22 mouse cellular contexts compared by ENCODE assay signal in genomic region chr12:112274756-112275155, GRCm38 (mm10).
DNase-seq lines count a peak whose midpoint lies in the region; ATAC-seq and TF ChIP-seq lines count a peak whose summit lies in the region.
"Had no signal": no experiment of that assay in that cellular context is flagged by ENCODE, and none has a peak within 500 bp of the region (broad histone marks: within the 10 kb centered on the region; RNA-seq: fewer than 3 reads in every experiment).

No protein-coding gene starts in this region.

- WGBS in midbrain, embryonic 14.5 days: 5% methylated on average over 11 of the region's 11 CpGs
- 14% methylated on average over 11 of the region's 11 CpGs for WGBS in midbrain, postnatal 0 days

- peaks cover 34% of the 10 kb centered on the region for H3K4me1 ChIP-seq in midbrain, embryonic 14.5 days (ENCODE audit: control insufficient read depth, insufficient read depth, low read length)
- H3K4me1 ChIP-seq in midbrain, postnatal 0 days (ENCODE audit: insufficient read depth, low read length): no peaks in the 10 kb centered on the region

- H3K27me3 ChIP-seq in midbrain, embryonic 14.5 days (ENCODE audit: control insufficient read depth, insufficient read depth, low read length): peaks cover 7% of the 10 kb centered on the region; the same call in 1 of the 2 replicates
- no peaks in the 10 kb centered on the region for H3K27me3 ChIP-seq in midbrain, postnatal 0 days (ENCODE audit: insufficient read depth, low read length)
- H3K27me3 ChIP-seq: liver, embryonic 13.5 days; lung, embryonic 15.5 days had no signal

- no peak overlapping the region for H3K27ac ChIP-seq in midbrain, embryonic 14.5 days (replicated peaks; ENCODE audit: low read depth, low read length)
- no peak overlapping the region for H3K27ac ChIP-seq in midbrain, postnatal 0 days (ENCODE audit: low read depth, low read length)
- H3K27ac ChIP-seq: forebrain, embryonic 12.5 days; heart, adult 2 months; hindbrain, embryonic 12.5 days; limb, embryonic 13.5 days; liver, embryonic 13.5 days; lung, embryonic 15.5 days; stomach, postnatal 0 days had no signal

- intact Hi-C loops in gastrocnemius, postnatal 36 days (cut with DNase I): no loop called here

- DNase-seq in adrenal gland, adult (ENCODE audit: inconsistent age in 2 of 2, low spot score in 1 of 2): peak; percentile 65 to 77
- DNase-seq in adrenal gland, adult 18-20 months (ENCODE audit: low spot score in 2 of 2): no peak
- DNase-seq in heart, postnatal 4 days: peak; percentile 27
- DNase-seq in heart, adult 9 months (ENCODE audit: low spot score in 2 of 2): no peak
- peak; percentile 61 for DNase-seq in midbrain, embryonic 14.5 days
- DNase-seq in midbrain, postnatal 0 days (ENCODE audit: low spot score): no peak
- no peak for DNase-seq in urinary bladder, postnatal 14 days (ENCODE audit: low spot score)
- no peak for DNase-seq in gastrocnemius, postnatal 36 days
- DNase-seq: cerebellum, adult 18-20 months; cerebellum, postnatal 25 days; embryo, embryonic 11 days; gastrocnemius, postnatal 14 days; heart, adult 2 months; liver, embryonic 13.5 days; lung, postnatal 4 days; right cerebral cortex, postnatal 4 days had no signal

- ATAC-seq in midbrain, embryonic 14.5 days (ENCODE audit: low FRiP score, low TSS enrichment): no peak
- no peak for ATAC-seq in midbrain, postnatal 0 days (ENCODE audit: low FRiP score)
- ATAC-seq: inflammation-experienced regulatory T-cells, adult 6 months had no signal

- H3K9me3 ChIP-seq in midbrain, embryonic 14.5 days (ENCODE audit: control insufficient read depth, low read length): no peaks in the 10 kb centered on the region
- no peaks in the 10 kb centered on the region for H3K9me3 ChIP-seq in midbrain, postnatal 0 days (ENCODE audit: low read length)
- H3K9me3 ChIP-seq: forebrain, embryonic 12.5 days; hindbrain, embryonic 12.5 days; limb, embryonic 13.5 days; liver, embryonic 13.5 days; lung, embryonic 15.5 days had no signal

- H3K36me3 ChIP-seq in midbrain, embryonic 14.5 days (ENCODE audit: control insufficient read depth, insufficient read depth, low read length): no peaks in the 10 kb centered on the region
- H3K36me3 ChIP-seq in midbrain, postnatal 0 days (ENCODE audit: insufficient read depth, low read length): no peaks in the 10 kb centered on the region
- H3K36me3 ChIP-seq: forebrain, embryonic 12.5 days; hindbrain, embryonic 12.5 days; limb, embryonic 13.5 days; liver, embryonic 13.5 days; lung, embryonic 15.5 days had no signal

- no peak overlapping the region for H3K9ac ChIP-seq in midbrain, embryonic 14.5 days (replicated peaks; ENCODE audit: low read length)
- no peak overlapping the region for H3K9ac ChIP-seq in midbrain, postnatal 0 days (replicated peaks; ENCODE audit: low read length, poor library complexity, severe bottlenecking)
- H3K9ac ChIP-seq: forebrain, embryonic 12.5 days; hindbrain, embryonic 12.5 days; limb, embryonic 13.5 days; liver, embryonic 13.5 days; lung, embryonic 15.5 days had no signal

- H3K4me2 ChIP-seq in midbrain, embryonic 14.5 days (ENCODE audit: low read length): no peak overlapping the region
- no peak overlapping the region for H3K4me2 ChIP-seq in midbrain, postnatal 0 days (ENCODE audit: low read depth, low read length, poor library complexity, severe bottlenecking)
- H3K4me2 ChIP-seq: forebrain, embryonic 12.5 days; hindbrain, embryonic 12.5 days; limb, embryonic 13.5 days; liver, embryonic 13.5 days; lung, embryonic 15.5 days had no signal

- H3K4me3 ChIP-seq in midbrain, embryonic 14.5 days (replicated peaks; ENCODE audit: low read depth, low read length): no peak overlapping the region
- H3K4me3 ChIP-seq in midbrain, postnatal 0 days (ENCODE audit: low read depth, low read length): no peak overlapping the region
- H3K4me3 ChIP-seq: forebrain, embryonic 12.5 days; heart, adult 2 months; hindbrain, embryonic 12.5 days; limb, embryonic 13.5 days; liver, embryonic 13.5 days; lung, embryonic 15.5 days had no signal

- no peak for TF ChIP-seq CTCF in midbrain, postnatal 0 days (IDR thresholded peaks at IDR 0.05)

Comparison
In these comparisons a context has a peak if more than half of its experiments do, and no peak if none do; other contexts are left out.
1. DNase-seq: peak in adrenal gland, adult (2 of 2), heart, postnatal 4 days (single experiment) and midbrain, embryonic 14.5 days (single experiment); none in adrenal gland, adult 18-20 months (0 of 2), heart, adult 9 months (0 of 2), midbrain, postnatal 0 days (single experiment), urinary bladder, postnatal 14 days (single experiment) and gastrocnemius, postnatal 36 days (0 of 2).